Mouse (Mus musculus): Measurements from ENCODE around the gene Cox17.

GRCm38 (mm10) chr16:38326778-38327397, 19.9 kb upstream of the Cox17 start:
- TF ChIP-seq CTCF (IDR thresholded peaks at IDR 0.05; ENCODE audit: low read depth) (no peak), EP300 (IDR thresholded peaks at IDR 0.05; ENCODE audit: low read depth) (no peak)

All from liver, postnatal 0 days (tissue).